Mouse (Mus musculus): ENCODE results near the gene Slfn14. TPM values are rescaled to one million over a fixed set of nuclear protein-coding genes. Genes with fewer than 3 reads are reported as not detected.

The Slfn14 gene
- total RNA-seq, 2 experiments from 2014 or later: not detected

Other genes starting within 250 kb of the Slfn14 start
- 344 and 362 TPM in 2 replicates for gene Slfn2, start 221.6 kb downstream of the Slfn14 start, total RNA-seq (2015)
- 890 and 968 TPM in 2 replicates for gene Slfn2, start 221.6 kb downstream of the Slfn14 start, total RNA-seq (2017)
- 140 and 155 TPM in 2 replicates for gene Slfn1, start 169.9 kb downstream of the Slfn14 start, total RNA-seq (2015)
- 239 TPM in 2 replicates for gene Slfn1, start 169.9 kb downstream of the Slfn14 start, total RNA-seq (2017)
- gene Slfn4, start 111.5 kb downstream of the Slfn14 start, total RNA-seq (2015): 257 and 290 TPM in 2 replicates
- gene Slfn4, start 111.5 kb downstream of the Slfn14 start, total RNA-seq (2017): 88.0 and 113 TPM in 2 replicates
- gene Slfn3, start 95.4 kb downstream of the Slfn14 start, total RNA-seq (2015): 29.0 and 29.7 TPM in 2 replicates
- 43.8 and 49.6 TPM in 2 replicates for gene Slfn3, start 95.4 kb downstream of the Slfn14 start, total RNA-seq (2017)
- 53.7 and 58.1 TPM in 2 replicates for gene Ap2b1, start 12.3 kb upstream of the Slfn14 start, total RNA-seq (2015)
- gene Ap2b1, start 12.3 kb upstream of the Slfn14 start, total RNA-seq (2017): 52.4 and 59.6 TPM in 2 replicates
- gene Pex12, start 15.9 kb upstream of the Slfn14 start, total RNA-seq (2015): 6.2 and 7.1 TPM in 2 replicates
- gene Pex12, start 15.9 kb upstream of the Slfn14 start, total RNA-seq (2017): 4.3 and 8.0 TPM in 2 replicates
- not detected in 2 replicates for gene Rasl10b, start 122.4 kb upstream of the Slfn14 start, total RNA-seq (2015)
- not detected in 2 replicates for gene Rasl10b, start 122.4 kb upstream of the Slfn14 start, total RNA-seq (2017)
- not detected in 2 replicates for gene Gas2l2, start 142.7 kb upstream of the Slfn14 start, total RNA-seq (2015)
- gene Gas2l2, start 142.7 kb upstream of the Slfn14 start, total RNA-seq (2017): not detected in 2 replicates
- gene 1700020L24Rik, start 151.0 kb upstream of the Slfn14 start, total RNA-seq (2015): 19.7 and 21.4 TPM in 2 replicates
- gene 1700020L24Rik, start 151.0 kb upstream of the Slfn14 start, total RNA-seq (2017): 44.8 and 55.4 TPM in 2 replicates
- 6.2 and 8.9 TPM in 2 replicates for gene Mmp28, start 176.3 kb upstream of the Slfn14 start, total RNA-seq (2015)
- 3.0 and 4.1 TPM in 2 replicates for gene Mmp28, start 176.3 kb upstream of the Slfn14 start, total RNA-seq (2017)
- 44.8 and 54.0 TPM in 2 replicates for gene Taf15, start 186.4 kb upstream of the Slfn14 start, total RNA-seq (2015)
- gene Taf15, start 186.4 kb upstream of the Slfn14 start, total RNA-seq (2017): 37.4 and 39.2 TPM in 2 replicates
- gene Heatr9, start 235.4 kb upstream of the Slfn14 start, total RNA-seq (2015): not detected in 2 replicates
- not detected in 2 replicates for gene Heatr9, start 235.4 kb upstream of the Slfn14 start, total RNA-seq (2017)
- gene Ccl5, start 243.8 kb upstream of the Slfn14 start, total RNA-seq (2015): 32.1 and 70.7 TPM in 2 replicates
- gene Ccl5, start 243.8 kb upstream of the Slfn14 start, total RNA-seq (2017): 7.2 and 11.1 TPM in 2 replicates

Measured in megakaryocyte, adult 5-6 weeks (primary cell).